Mouse (Mus musculus) ES-E14 (cell line): ENCODE measurements at regions not wholly inside any gene's neighbourhood (a gene's known extent, or its start where the extent isn't known, plus 50 kb on each side); places are given as distances from the start of the nearest gene placed in this dataset.

Experiments used
- CHD2 ChIP-seq: IDR thresholded peaks from 2 replicates; pipeline ENCODE4 v1.6.1; 2014; ENCODE audit warnings: mild to moderate bottlenecking, low read depth, low read length, inconsistent platforms
- HCFC1 ChIP-seq: IDR thresholded peaks from 2 replicates; pipeline ENCODE4 v1.6.1; 2012; ENCODE audit warnings: low read length, inconsistent platforms, borderline replicate concordance; ENCODE audit not compliant: insufficient read depth
- ZC3H11A ChIP-seq: IDR thresholded peaks from 2 replicates; pipeline ENCODE4 v1.6.1; 2012; ENCODE audit warnings: low read depth, mild to moderate bottlenecking, inconsistent platforms, low read length, borderline replicate concordance

DNA sequence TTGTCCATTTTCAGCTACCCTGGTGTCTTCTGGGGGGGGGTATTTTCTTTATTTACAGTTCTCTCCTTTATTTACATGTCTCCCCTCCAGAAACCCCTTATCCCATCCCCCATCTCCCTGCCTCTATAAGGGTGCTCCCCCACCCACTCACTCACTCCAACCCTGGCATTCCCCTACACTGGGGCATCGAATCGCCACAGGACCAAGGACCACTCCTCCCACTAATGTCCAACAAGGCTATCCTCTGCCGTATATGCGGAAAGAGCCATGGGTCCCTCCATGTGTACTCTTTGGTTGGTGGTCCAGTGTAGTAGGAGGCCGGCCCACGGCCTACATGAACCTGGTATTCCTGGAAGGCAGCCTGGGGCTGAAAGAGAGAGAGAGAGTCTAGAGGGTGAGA is 82.9 kb upstream of the Cop1 start:
- TF ChIP-seq ZC3H11A = no peak
- TF ChIP-seq CHD2 = no peak
- TF ChIP-seq HCFC1 = no peak
